ENCODE assay signal across 8 mouse cellular contexts in genomic region chr4:144894487-144895210, GRCm38 (mm10). TPM values are rescaled to one million over a fixed set of nuclear protein-coding genes. Genes with fewer than 3 reads are reported as not detected.
DNase-seq lines count a peak whose midpoint lies in the region; ATAC-seq lines count a peak whose summit lies in the region.

No protein-coding gene starts in this region.

- peak; percentile 48 for ATAC-seq in embryonic facial prominence, embryonic 14.5 days (ENCODE audit: low read depth)
- ATAC-seq in limb, embryonic 13.5 days (ENCODE audit: low FRiP score, low read depth) = peak; percentile 6; the same call in 1 of the 2 replicates
- ATAC-seq in midbrain, embryonic 16.5 days = peak; percentile 16; the same call in 1 of the 2 replicates
- ATAC-seq in activated CD4-positive, CD25-positive, alpha-beta regulatory T cell, adult 4 months = no peak

- H3K4me3 ChIP-seq in embryonic facial prominence, embryonic 14.5 days (ENCODE audit: low read depth, low read length) = peak overlapping the region; percentile 64
- H3K4me3 ChIP-seq in hindbrain, embryonic 10.5 days = peak overlapping the region; percentile 59
- H3K4me3 ChIP-seq in limb, embryonic 13.5 days = peak overlapping the region; percentile 74
- H3K4me3 ChIP-seq in midbrain, embryonic 16.5 days (ENCODE audit: low read depth, low read length) = peak overlapping the region; percentile 49

- H3K4me2 ChIP-seq in embryonic facial prominence, embryonic 14.5 days (ENCODE audit: low read depth, low read length) = peak overlapping the region; percentile 97
- peak overlapping the region; percentile 89 for H3K4me2 ChIP-seq in limb, embryonic 13.5 days (replicated peaks)
- H3K4me2 ChIP-seq in midbrain, embryonic 16.5 days (ENCODE audit: low read length) = peak overlapping the region; percentile 95

- H3K9me3 ChIP-seq in embryonic facial prominence, embryonic 14.5 days (ENCODE audit: control insufficient read depth, low read length) = no peaks in the 10 kb centered on the region
- H3K9me3 ChIP-seq in hindbrain, embryonic 10.5 days = no peaks in the 10 kb centered on the region
- no peaks in the 10 kb centered on the region for H3K9me3 ChIP-seq in limb, embryonic 13.5 days
- H3K9me3 ChIP-seq in midbrain, embryonic 16.5 days (replicated peaks; ENCODE audit: control insufficient read depth, low read length, poor library complexity, severe bottlenecking) = no peaks in the 10 kb centered on the region

- H3K36me3 ChIP-seq in embryonic facial prominence, embryonic 14.5 days (ENCODE audit: control insufficient read depth, insufficient read depth, low read length) = peaks cover 9% of the 10 kb centered on the region; the same call in 1 of the 2 replicates
- no peaks in the 10 kb centered on the region for H3K36me3 ChIP-seq in hindbrain, embryonic 10.5 days
- peaks cover 18% of the 10 kb centered on the region for H3K36me3 ChIP-seq in limb, embryonic 13.5 days
- no peaks in the 10 kb centered on the region for H3K36me3 ChIP-seq in midbrain, embryonic 16.5 days (ENCODE audit: control insufficient read depth, insufficient read depth, low read length)

- H3K9ac ChIP-seq in embryonic facial prominence, embryonic 14.5 days (ENCODE audit: low read depth, low read length) = peak overlapping the region; percentile 76
- peak overlapping the region; percentile 87 for H3K9ac ChIP-seq in limb, embryonic 13.5 days
- peak overlapping the region; percentile 55 for H3K9ac ChIP-seq in midbrain, embryonic 16.5 days (ENCODE audit: low read depth, low read length)

- 5% methylated on average over 11 of the region's 11 CpGs for WGBS in embryonic facial prominence, embryonic 14.5 days
- 5% methylated on average over 11 of the region's 11 CpGs for WGBS in hindbrain, embryonic 10.5 days
- 2% methylated on average over 11 of the region's 11 CpGs for WGBS in limb, embryonic 13.5 days
- WGBS in midbrain, embryonic 16.5 days = 4% methylated on average over 11 of the region's 11 CpGs

- H3K4me1 ChIP-seq in embryonic facial prominence, embryonic 14.5 days (ENCODE audit: control insufficient read depth, insufficient read depth, low read length) = peaks cover 32% of the 10 kb centered on the region
- peaks cover 40% of the 10 kb centered on the region for H3K4me1 ChIP-seq in hindbrain, embryonic 10.5 days (replicated peaks)
- peaks cover 70% of the 10 kb centered on the region for H3K4me1 ChIP-seq in limb, embryonic 13.5 days
- peaks cover 18% of the 10 kb centered on the region for H3K4me1 ChIP-seq in midbrain, embryonic 16.5 days (ENCODE audit: control insufficient read depth, insufficient read depth, low read length)

- no peaks in the 10 kb centered on the region; the same call in 1 of the 2 replicates for H3K27me3 ChIP-seq in embryonic facial prominence, embryonic 14.5 days (replicated peaks; ENCODE audit: control insufficient read depth, insufficient read depth, low read length)
- peaks cover 41% of the 10 kb centered on the region for H3K27me3 ChIP-seq in hindbrain, embryonic 10.5 days (ENCODE audit: insufficient read depth, poor library complexity, severe bottlenecking)
- H3K27me3 ChIP-seq in limb, embryonic 13.5 days = no peaks in the 10 kb centered on the region
- H3K27me3 ChIP-seq in midbrain, embryonic 16.5 days (ENCODE audit: control insufficient read depth, insufficient read depth, low read depth, low read length) = peaks cover 16% of the 10 kb centered on the region

- DNase-seq in thymus, postnatal 10 days (ENCODE audit: low spot score in 2 of 2) = peak; percentile 22
- no peak for DNase-seq in thymus, adult 18-20 months
- DNase-seq in embryonic facial prominence, embryonic 14.5 days (ENCODE audit: low spot score) = peak; percentile 85
- DNase-seq in hindbrain, embryonic 10.5 days (ENCODE audit: low spot score) = peak; percentile 36
- DNase-seq in left cerebral cortex, postnatal 36 days (ENCODE audit: low spot score in 2 of 2) = no peak

- H3K27ac ChIP-seq in embryonic facial prominence, embryonic 14.5 days (replicated peaks; ENCODE audit: low read depth, low read length) = peak overlapping the region; percentile 80
- H3K27ac ChIP-seq in hindbrain, embryonic 10.5 days = no peak overlapping the region; the same call in 1 of the 2 replicates
- H3K27ac ChIP-seq in limb, embryonic 13.5 days = peak overlapping the region; percentile 92
- H3K27ac ChIP-seq in midbrain, embryonic 16.5 days (ENCODE audit: low read length) = peak overlapping the region; percentile 57; the same call in 1 of the 2 replicates

- intact Hi-C loops in left cerebral cortex, postnatal 36 days (cut with DNase I) = loop anchor here (5.0 to 10.0 kb wide), 4 partner anchors 83 to 390 kb away; no protein-coding TSS in a partner anchor

RNA-seq across cellular contexts. Expression of gene Dhrs3, which starts 2.0 kb away (rescaled TPM):
- polyA plus RNA-seq in embryonic facial prominence, embryonic 14.5 days (2014; fragmentation: Nextera tagmentation; extraction: Ambion mirVana) = 66.8 and 67.4 TPM in 2 replicates
- polyA plus RNA-seq in hindbrain, embryonic 10.5 days (2016; fragmentation: Nextera tagmentation; extraction: Ambion mirVana) = 11.7 and 11.8 TPM in 2 replicates
- 113 and 140 TPM in 2 replicates for polyA plus RNA-seq in limb, embryonic 13.5 days (2015; fragmentation: Nextera tagmentation; extraction: Ambion mirVana)
- 27.4 and 41.6 TPM in 2 replicates for polyA plus RNA-seq in midbrain, embryonic 16.5 days (2015; fragmentation: Nextera tagmentation; extraction: Ambion mirVana)
- polyA plus RNA-seq in activated CD4-positive, CD25-positive, alpha-beta regulatory T cell, adult 4 months (2017; shearing (Covaris generic)) = 10 to 100 TPM; 46.8 to 47.3 TPM
- total RNA-seq in left cerebral cortex, postnatal 36 days (2021) = 10 to 100 TPM; 24.8 to 27.9 TPM

Comparison
In these comparisons a context has a peak if more than half of its experiments do, and no peak if none do; other contexts are left out.
1. DNase-seq: peak in thymus, postnatal 10 days (2 of 2), embryonic facial prominence, embryonic 14.5 days (single experiment) and hindbrain, embryonic 10.5 days (single experiment); none in thymus, adult 18-20 months (0 of 2) and left cerebral cortex, postnatal 36 days (0 of 2).
2. Peak in every context shown above with its lines, with median percentiles within 50 percentile points of each other: H3K4me2 ChIP-seq, H3K4me3 ChIP-seq and H3K9ac ChIP-seq.